Mouse (Mus musculus): ENCODE measurements at regions not wholly inside any gene's neighbourhood (a gene's known extent, or its start where the extent isn't known, plus 50 kb on each side); places are given as distances from the start of the nearest gene placed in this dataset.

DNA sequence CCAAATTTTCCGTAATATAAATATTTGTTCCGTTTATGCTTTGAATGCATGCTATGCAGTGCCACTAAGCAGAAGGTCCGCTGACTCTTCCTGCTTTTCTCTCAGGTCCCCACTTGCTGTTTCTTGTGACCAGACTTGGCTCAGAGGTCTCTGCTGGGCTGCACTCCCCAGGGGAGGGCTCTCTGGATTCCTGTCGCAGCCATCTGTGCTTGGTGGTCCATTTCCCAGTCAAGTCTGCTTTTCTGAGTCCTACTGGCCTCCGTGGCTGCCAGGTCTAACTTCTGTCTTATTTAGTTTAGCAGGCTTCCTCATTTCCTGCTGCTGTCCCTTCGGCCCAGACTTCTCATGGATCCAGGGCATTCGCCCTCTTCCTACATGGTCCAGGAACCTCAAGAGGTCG is 83.7 kb downstream of the Asb1 start:
- TF ChIP-seq POLR2A (IDR thresholded peaks at IDR 0.05; ENCODE audit: insufficient read depth, low read depth, low read length) (no peak), CTCF (IDR thresholded peaks at IDR 0.05) (no peak)
